Comparison of ENCODE assay signal across 8 mouse cellular contexts in genomic region chr10:76906434-76906833, GRCm38 (mm10). TPM values are rescaled to one million over a fixed set of nuclear protein-coding genes. Genes with fewer than 3 reads are reported as not detected.
DNase-seq lines count a peak whose midpoint lies in the region; ATAC-seq and TF ChIP-seq lines count a peak whose summit lies in the region.

No protein-coding gene starts in this region.

- no peaks in the 10 kb centered on the region for H3K36me3 ChIP-seq in hindbrain, embryonic 13.5 days
- no peaks in the 10 kb centered on the region for H3K36me3 ChIP-seq in hindbrain, embryonic 10.5 days
- H3K36me3 ChIP-seq in heart, embryonic 15.5 days, result no peaks in the 10 kb centered on the region
- no peaks in the 10 kb centered on the region for H3K36me3 ChIP-seq in liver, embryonic 14.5 days (replicated peaks; ENCODE audit: control insufficient read depth, insufficient read depth, low read depth)
- no peaks in the 10 kb centered on the region for H3K36me3 ChIP-seq in stomach, embryonic 15.5 days

- peak overlapping the region; percentile 5; the same call in 1 of the 2 replicates for H3K4me2 ChIP-seq in hindbrain, embryonic 13.5 days
- H3K4me2 ChIP-seq in heart, embryonic 15.5 days, result peak overlapping the region; percentile 7; the same call in 1 of the 2 replicates
- H3K4me2 ChIP-seq in liver, embryonic 14.5 days (ENCODE audit: low read depth), result peak overlapping the region; percentile 67
- peak overlapping the region; percentile 32 for H3K4me2 ChIP-seq in stomach, embryonic 15.5 days

- 76% methylated on average over 10 of the region's 10 CpGs for WGBS in hindbrain, embryonic 13.5 days
- WGBS in hindbrain, embryonic 10.5 days, result 85% methylated on average over 10 of the region's 10 CpGs
- WGBS in heart, embryonic 15.5 days, result 57% methylated on average over 10 of the region's 10 CpGs
- WGBS in liver, embryonic 14.5 days (ENCODE audit: insufficient replicate concordance), result 14% methylated on average over 10 of the region's 10 CpGs
- WGBS in stomach, embryonic 15.5 days, result 38% methylated on average over 10 of the region's 10 CpGs

- H3K4me1 ChIP-seq in hindbrain, embryonic 13.5 days (replicated peaks), result peaks cover 39% of the 10 kb centered on the region
- peaks cover 29% of the 10 kb centered on the region for H3K4me1 ChIP-seq in hindbrain, embryonic 10.5 days (replicated peaks)
- H3K4me1 ChIP-seq in heart, embryonic 15.5 days (replicated peaks), result peaks cover 5% of the 10 kb centered on the region
- H3K4me1 ChIP-seq in liver, embryonic 14.5 days (replicated peaks; ENCODE audit: control insufficient read depth in 2 of 2, insufficient read depth in 2 of 2, low read length in 1 of 2), result peaks cover 19 to 28% of the 10 kb centered on the region in 2 experiments
- H3K4me1 ChIP-seq in stomach, embryonic 15.5 days, result peaks cover 35% of the 10 kb centered on the region

- DNase-seq in hindbrain, embryonic 10.5 days (ENCODE audit: low spot score), result no peak
- peak; percentile 59 to 62 (median 59) for DNase-seq in liver, embryonic 14.5 days (ENCODE audit: low read depth in 3 of 3, low spot score in 3 of 3)
- DNase-seq in cerebellum, adult 8-10 months, result no peak
- DNase-seq in gastrocnemius, postnatal 4 days (ENCODE audit: low spot score in 2 of 2), result no peak
- DNase-seq in ovary, adult 18-20 months (ENCODE audit: low spot score), result no peak

- ATAC-seq in hindbrain, embryonic 13.5 days (ENCODE audit: low FRiP score), result no peak
- no peak for ATAC-seq in heart, embryonic 15.5 days (replicated peaks; ENCODE audit: insufficient number of reproducible peaks, insufficient read depth, low FRiP score, low read depth)
- peak; percentile 96 for ATAC-seq in liver, embryonic 14.5 days (ENCODE audit: insufficient read depth)
- ATAC-seq in stomach, embryonic 15.5 days (ENCODE audit: insufficient read depth, low FRiP score, low read depth), result peak; percentile 37; the same call in 1 of the 2 replicates

- H3K9me3 ChIP-seq in hindbrain, embryonic 13.5 days, result no peaks in the 10 kb centered on the region
- H3K9me3 ChIP-seq in hindbrain, embryonic 10.5 days, result no peaks in the 10 kb centered on the region
- no peaks in the 10 kb centered on the region for H3K9me3 ChIP-seq in heart, embryonic 15.5 days (replicated peaks)
- no peaks in the 10 kb centered on the region for H3K9me3 ChIP-seq in liver, embryonic 14.5 days (ENCODE audit: control insufficient read depth, low read length)
- H3K9me3 ChIP-seq in stomach, embryonic 15.5 days, result no peaks in the 10 kb centered on the region

- H3K27me3 ChIP-seq in hindbrain, embryonic 13.5 days, result no peaks in the 10 kb centered on the region
- no peaks in the 10 kb centered on the region for H3K27me3 ChIP-seq in hindbrain, embryonic 10.5 days (ENCODE audit: insufficient read depth, poor library complexity, severe bottlenecking)
- H3K27me3 ChIP-seq in heart, embryonic 15.5 days, result no peaks in the 10 kb centered on the region
- H3K27me3 ChIP-seq in liver, embryonic 14.5 days (ENCODE audit: control insufficient read depth, insufficient read depth, low read length), result no peaks in the 10 kb centered on the region
- H3K27me3 ChIP-seq in stomach, embryonic 15.5 days (replicated peaks), result no peaks in the 10 kb centered on the region

- H3K9ac ChIP-seq in hindbrain, embryonic 13.5 days, result no peak overlapping the region
- no peak overlapping the region for H3K9ac ChIP-seq in heart, embryonic 15.5 days
- peak overlapping the region; percentile 47; the same call in 1 of the 2 replicates for H3K9ac ChIP-seq in liver, embryonic 14.5 days (replicated peaks)
- no peak overlapping the region for H3K9ac ChIP-seq in stomach, embryonic 15.5 days

- peak; percentile 55 for TF ChIP-seq EP300 in liver, embryonic 14.5 days (IDR thresholded peaks at IDR 0.05; ENCODE audit: low read depth)

- peak overlapping the region; percentile 52; the same call in 1 of the 2 replicates for H3K27ac ChIP-seq in hindbrain, embryonic 13.5 days
- H3K27ac ChIP-seq in hindbrain, embryonic 10.5 days, result no peak overlapping the region
- H3K27ac ChIP-seq in heart, embryonic 15.5 days, result no peak overlapping the region
- peak overlapping the region; percentile 55 for H3K27ac ChIP-seq in liver, embryonic 14.5 days
- peak overlapping the region; percentile 64; the same call in 1 of the 2 replicates for H3K27ac ChIP-seq in stomach, embryonic 15.5 days

- no peak for TF ChIP-seq CTCF in liver, embryonic 14.5 days (IDR thresholded peaks at IDR 0.05; ENCODE audit: low read depth)

- no peak overlapping the region for H3K4me3 ChIP-seq in hindbrain, embryonic 13.5 days
- no peak overlapping the region for H3K4me3 ChIP-seq in hindbrain, embryonic 10.5 days
- H3K4me3 ChIP-seq in heart, embryonic 15.5 days, result no peak overlapping the region
- peak overlapping the region; percentile 11 to 35 for H3K4me3 ChIP-seq in liver, embryonic 14.5 days (ENCODE audit: insufficient read depth in 1 of 2, low read depth in 2 of 2, low read length in 2 of 2)
- no peak overlapping the region for H3K4me3 ChIP-seq in stomach, embryonic 15.5 days (replicated peaks)

RNA-seq across cellular contexts. Expression of gene Pcbp3, which starts 55.3 kb away (rescaled TPM):
- 72.2 and 78.2 TPM in 2 replicates for polyA plus RNA-seq in hindbrain, embryonic 13.5 days (2015; fragmentation: Nextera tagmentation; extraction: Ambion mirVana)
- polyA plus RNA-seq in hindbrain, embryonic 10.5 days (2016; fragmentation: Nextera tagmentation; extraction: Ambion mirVana), result 89.5 and 94.7 TPM in 2 replicates
- polyA plus RNA-seq in heart, embryonic 15.5 days (2015; fragmentation: Nextera tagmentation; extraction: Ambion mirVana), result 9.4 and 18.0 TPM in 2 replicates
- polyA plus RNA-seq in liver, embryonic 14.5 days (2012; rRNA removed), result 1.8 and 2.0 TPM in 2 replicates
- 2.6 and 2.9 TPM in 2 replicates for polyA plus RNA-seq in liver, embryonic 14.5 days (2014; fragmentation: Nextera tagmentation; extraction: Ambion mirVana)
- polyA plus RNA-seq in stomach, embryonic 15.5 days (2015; fragmentation: Nextera tagmentation; extraction: Ambion mirVana), result 39.3 and 40.5 TPM in 2 replicates
- total RNA-seq in gastrocnemius, postnatal 4 days (2021), result 10 to 100 TPM; 10.3 to 10.9 TPM

Comparison
In these comparisons a context has a peak if more than half of its experiments do, and no peak if none do; other contexts are left out.
1. H3K27ac ChIP-seq: peak in hindbrain, embryonic 13.5 days (single experiment), liver, embryonic 14.5 days (single experiment) and stomach, embryonic 15.5 days (single experiment); none in hindbrain, embryonic 10.5 days (single experiment) and heart, embryonic 15.5 days (single experiment).
2. ATAC-seq: peak in liver, embryonic 14.5 days (single experiment) and stomach, embryonic 15.5 days (single experiment); none in hindbrain, embryonic 13.5 days (single experiment) and heart, embryonic 15.5 days (single experiment).
3. H3K4me2 ChIP-seq: peak in every context shown above with its lines; median percentile 67 in liver, embryonic 14.5 days; 32 in stomach, embryonic 15.5 days; 7 in heart, embryonic 15.5 days; 5 in hindbrain, embryonic 13.5 days.
4. H3K4me3 ChIP-seq: peak in liver, embryonic 14.5 days (2 of 2); none in hindbrain, embryonic 13.5 days (single experiment), hindbrain, embryonic 10.5 days (single experiment), heart, embryonic 15.5 days (single experiment) and stomach, embryonic 15.5 days (single experiment).
5. DNase-seq: peak in liver, embryonic 14.5 days (3 of 3); none in hindbrain, embryonic 10.5 days (single experiment), cerebellum, adult 8-10 months (single experiment), gastrocnemius, postnatal 4 days (0 of 2) and ovary, adult 18-20 months (single experiment).